Mouse (Mus musculus) liver, adult 2 months (tissue): ENCODE measurements around the gene Mrvi1.

Experiments
- CTCF ChIP-seq: fragments of 200-500 bp; IDR thresholded peaks from 2 replicates; pipeline ENCODE4 v1.5.1; 2011; ENCODE audit warnings: low read depth, low read length, control low read depth
- POLR2A ChIP-seq: fragments of 200-500 bp; IDR thresholded peaks from 2 replicates; pipeline ENCODE4 v1.6.1; 2011; ENCODE audit warnings: low read length, control low read depth; ENCODE audit not compliant: insufficient read depth; ENCODE audit errors: extremely low read depth

DNA sequence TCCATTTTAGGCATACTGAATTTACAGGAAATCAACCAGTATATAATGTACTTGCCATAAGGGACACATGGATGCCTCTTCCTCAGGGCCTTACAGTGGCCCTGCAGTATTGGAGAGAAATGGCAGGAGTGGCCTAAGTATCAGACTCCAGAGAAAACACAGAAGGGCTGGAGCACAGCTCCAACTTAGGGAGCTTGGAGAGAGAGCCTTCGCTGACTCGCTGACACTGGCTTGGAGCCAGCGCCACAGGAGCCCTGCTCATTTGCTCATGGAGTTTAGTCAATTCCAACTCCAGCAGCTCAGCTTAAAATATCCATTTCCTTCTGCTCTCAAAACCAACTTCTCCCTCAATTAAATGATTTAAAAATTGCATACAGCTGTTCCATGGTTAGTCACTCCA is 160.6 kb downstream of the Mrvi1 start:
- no peak for TF ChIP-seq CTCF
- TF ChIP-seq POLR2A: no peak
